Mouse (Mus musculus) neural tube, embryonic 12.5 days (tissue): ENCODE measurements around the gene Mfsd9. TPM values are rescaled to one million over a fixed set of nuclear protein-coding genes. Genes with fewer than 3 reads are reported as not detected.

Experiments
- ATAC-seq: fragments of 200-750 bp; cut with Nextera tagmentation; 2 replicates; pipeline ENCODE4 v1.8.0; 2017; ENCODE audit warnings: low read depth, mild to moderate bottlenecking, moderate TSS enrichment, moderate library complexity; ENCODE audit not compliant: low FRiP score
- H3K27ac ChIP-seq: fragments of 300-500 bp; sonication (generic); 2 replicates; pipeline ENCODE4 v1.5.1; 2016
- H3K27me3 ChIP-seq: fragments of 300-500 bp; sonication (generic); replicated peaks from 2 replicates; pipeline ENCODE4 v1.6.1; 2016; ENCODE audit warnings: mild to moderate bottlenecking
- H3K36me3 ChIP-seq: fragments of 300-500 bp; sonication (generic); 2 replicates; pipeline ENCODE4 v1.6.1; 2016; ENCODE audit warnings: mild to moderate bottlenecking
- H3K4me1 ChIP-seq: fragments of 300-500 bp; sonication (generic); 2 replicates; pipeline ENCODE4 v1.6.1; 2016
- H3K4me2 ChIP-seq: fragments of 300-500 bp; sonication (generic); replicated peaks from 2 replicates; pipeline ENCODE4 v1.6.1; 2016; ENCODE audit warnings: mild to moderate bottlenecking
- H3K4me3 ChIP-seq: fragments of 300-500 bp; sonication (generic); 2 replicates; pipeline ENCODE4 v1.5.1; 2016
- H3K9ac ChIP-seq: fragments of 300-500 bp; sonication (generic); 2 replicates; pipeline ENCODE4 v1.6.1; 2016; ENCODE audit warnings: mild to moderate bottlenecking
- H3K9me3 ChIP-seq: fragments of 300-500 bp; sonication (generic); 2 replicates; pipeline ENCODE4 v1.6.1; 2016; ENCODE audit warnings: mild to moderate bottlenecking
- WGBS: fragments of 180-500 bp; shearing (Covaris S2); methylation state at CpG from one replicate; pipeline ENCODE4 v1.1.7; 2016; 5-methylcytosine and 5-hydroxymethylcytosine counted together
- polyA plus RNA-seq: library from polyadenylated mRNA; unstranded; fragments of >200 nt; fragmentation: Nextera tagmentation; extraction: Ambion mirVana; gene quantifications from 2 replicates; pipeline ENCODE4 v1.2.1, GENCODE M21; 2016

Gene Mfsd9
- 4.9 and 5.7 TPM in 2 replicates for polyA plus RNA-seq

GRCm38 (mm10) chr1:40790324-40791141 lies at the start of gene Mfsd9:
Mfsd9 (minus strand) TSS chr1:40790687.
- H3K4me3 ChIP-seq, result peak within 1 kb of the TSS; percentile 65
- no peaks in the 10 kb centered on the region for H3K36me3 ChIP-seq
- 7% methylated on average over 38 of the region's 38 CpGs for WGBS
- H3K27me3 ChIP-seq, result no peaks in the 10 kb centered on the region
- no peak within 1 kb of the TSS for H3K27ac ChIP-seq
- H3K9ac ChIP-seq, result 0 out of 2 replicates have a peak within 1 kb of the TSS, but pooled peaks have one; percentile 38
- peaks cover 9% of the 10 kb centered on the region; the same call in 1 of the 2 replicates for H3K4me1 ChIP-seq
- H3K4me2 ChIP-seq, result peak within 1 kb of the TSS; percentile 76
- ATAC-seq, result peak; percentile 96
- H3K9me3 ChIP-seq, result no peaks in the 10 kb centered on the region

DNA sequence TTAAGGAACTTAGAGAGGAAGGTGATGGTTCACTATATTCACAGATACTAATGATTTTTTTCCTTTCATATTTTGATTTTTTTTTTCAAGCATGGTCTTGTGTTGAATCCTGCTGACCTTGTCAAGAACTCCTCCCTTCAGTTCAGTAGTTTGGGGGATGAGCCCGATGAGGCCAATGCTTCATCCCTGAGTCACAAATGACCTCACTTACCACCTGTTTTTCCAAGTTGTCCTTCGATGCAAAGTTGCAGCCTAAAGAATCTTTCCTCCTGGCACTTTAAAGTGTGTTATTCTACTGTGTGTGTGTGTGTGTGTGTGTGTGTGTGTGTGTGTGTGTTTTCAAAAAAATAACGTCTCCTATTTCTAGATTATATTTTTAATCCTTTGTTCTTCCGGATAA lies 45.0 kb upstream of the Mfsd9 start:
- no peak overlapping the region for H3K9ac ChIP-seq
- no peak for ATAC-seq
- 86% methylated on average over 4 of the region's 4 CpGs for WGBS
- no peak overlapping the region for H3K4me2 ChIP-seq
- H3K4me1 ChIP-seq, result no peaks in the 10 kb centered on the region
- no peaks in the 10 kb centered on the region for H3K9me3 ChIP-seq
- no peaks in the 10 kb centered on the region for H3K36me3 ChIP-seq
- no peak overlapping the region for H3K4me3 ChIP-seq
- no peak overlapping the region for H3K27ac ChIP-seq
- H3K27me3 ChIP-seq, result no peaks in the 10 kb centered on the region

DNA sequence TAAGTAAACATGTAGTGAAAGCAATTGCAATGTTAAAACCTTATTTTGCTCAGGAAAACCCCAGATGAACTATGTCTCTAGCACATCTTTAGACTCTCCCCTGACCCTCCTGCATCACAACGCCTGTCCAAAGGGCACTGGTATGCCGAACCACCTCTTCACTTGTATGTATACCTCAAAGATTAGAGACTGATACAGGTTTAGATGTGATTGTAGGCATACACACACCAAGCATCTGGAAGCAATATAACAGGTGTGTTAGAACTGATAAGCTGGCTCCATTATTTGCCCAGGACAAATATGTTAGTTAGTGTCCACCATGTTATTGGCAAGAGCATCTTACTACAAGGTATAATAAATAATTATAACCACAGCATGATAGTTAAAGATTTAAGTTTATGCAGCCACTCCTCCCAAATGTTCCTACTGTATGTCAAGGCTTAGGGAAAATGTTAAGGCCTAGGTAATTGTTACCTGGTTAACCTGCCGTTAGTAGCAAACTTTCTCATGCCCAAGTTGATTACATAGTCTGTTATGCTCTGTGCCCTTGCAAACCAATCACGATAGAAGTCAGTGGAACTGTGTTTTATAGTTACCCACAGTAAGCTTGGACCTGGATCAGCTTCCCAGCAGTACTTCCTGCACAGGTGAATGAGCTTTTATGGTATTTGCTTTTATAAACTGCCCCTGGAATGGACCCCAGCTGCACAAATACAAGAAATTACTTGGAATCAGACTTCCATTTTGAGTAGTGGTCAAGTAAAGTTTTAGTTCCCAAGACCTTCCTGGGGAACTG lies 40.4 kb upstream of the Mfsd9 start:
- WGBS, result 89% methylated on average over 4 of the region's 4 CpGs
- H3K27me3 ChIP-seq, result no peaks in the 10 kb centered on the region
- H3K4me3 ChIP-seq, result no peak overlapping the region

GRCm38 (mm10) chr1:40829213-40829914 lies 38.9 kb upstream of the Mfsd9 start:
- Histone ChIP-seq H3K9ac (no peak overlapping the region), H3K27ac (no peak overlapping the region), H3K27me3 (no peaks in the 10 kb centered on the region), H3K36me3 (no peaks in the 10 kb centered on the region), H3K9me3 (no peaks in the 10 kb centered on the region), H3K4me3 (no peak overlapping the region), H3K4me1 (no peaks in the 10 kb centered on the region), H3K4me2 (no peak overlapping the region)
- 73% methylated on average over 10 of the region's 10 CpGs for WGBS
- no peak for ATAC-seq

More for the DNA sequence above, 40.4 kb upstream of the Mfsd9 start:
- no peak overlapping the region for H3K9ac ChIP-seq
- H3K4me2 ChIP-seq, result no peak overlapping the region
- no peak for ATAC-seq
- no peaks in the 10 kb centered on the region for H3K9me3 ChIP-seq
- no peak overlapping the region for H3K27ac ChIP-seq
- H3K36me3 ChIP-seq, result no peaks in the 10 kb centered on the region
- no peaks in the 10 kb centered on the region for H3K4me1 ChIP-seq

GRCm38 (mm10) chr1:40825826-40826225 lies 35.3 kb upstream of the Mfsd9 start:
- no peak for ATAC-seq
- no peaks in the 10 kb centered on the region for H3K27me3 ChIP-seq
- H3K4me3 ChIP-seq, result no peak overlapping the region
- no peak overlapping the region for H3K9ac ChIP-seq
- H3K4me2 ChIP-seq, result no peak overlapping the region
- no peaks in the 10 kb centered on the region for H3K9me3 ChIP-seq
- no peak overlapping the region for H3K27ac ChIP-seq
- 81% methylated on average over 7 of the region's 7 CpGs for WGBS
- no peaks in the 10 kb centered on the region for H3K36me3 ChIP-seq
- no peaks in the 10 kb centered on the region for H3K4me1 ChIP-seq

- no peak overlapping the region for H3K27ac ChIP-seq
- no peak overlapping the region for H3K4me3 ChIP-seq
- no peak overlapping the region for H3K9ac ChIP-seq
- H3K4me1 ChIP-seq, result no peaks in the 10 kb centered on the region
- no peaks in the 10 kb centered on the region for H3K36me3 ChIP-seq
- no peaks in the 10 kb centered on the region for H3K9me3 ChIP-seq
- no peaks in the 10 kb centered on the region for H3K27me3 ChIP-seq
- ATAC-seq, result no peak
- no peak overlapping the region for H3K4me2 ChIP-seq
- 78% methylated on average over 8 of the region's 8 CpGs for WGBS
These were observed 34.4 kb upstream of the Mfsd9 start for GRCm38 (mm10) chr1:40824936-40825335.

- WGBS, result 73% methylated on average over 4 of the region's 4 CpGs
- H3K36me3 ChIP-seq, result no peaks in the 10 kb centered on the region
- H3K4me3 ChIP-seq, result no peak overlapping the region
- H3K4me1 ChIP-seq, result no peaks in the 10 kb centered on the region
- no peak overlapping the region for H3K27ac ChIP-seq
- H3K9me3 ChIP-seq, result no peaks in the 10 kb centered on the region
- H3K4me2 ChIP-seq, result no peak overlapping the region
- ATAC-seq, result no peak
- H3K9ac ChIP-seq, result no peak overlapping the region
- no peaks in the 10 kb centered on the region for H3K27me3 ChIP-seq
These were observed 34.0 kb upstream of the Mfsd9 start for GRCm38 (mm10) chr1:40824517-40824916.

DNA sequence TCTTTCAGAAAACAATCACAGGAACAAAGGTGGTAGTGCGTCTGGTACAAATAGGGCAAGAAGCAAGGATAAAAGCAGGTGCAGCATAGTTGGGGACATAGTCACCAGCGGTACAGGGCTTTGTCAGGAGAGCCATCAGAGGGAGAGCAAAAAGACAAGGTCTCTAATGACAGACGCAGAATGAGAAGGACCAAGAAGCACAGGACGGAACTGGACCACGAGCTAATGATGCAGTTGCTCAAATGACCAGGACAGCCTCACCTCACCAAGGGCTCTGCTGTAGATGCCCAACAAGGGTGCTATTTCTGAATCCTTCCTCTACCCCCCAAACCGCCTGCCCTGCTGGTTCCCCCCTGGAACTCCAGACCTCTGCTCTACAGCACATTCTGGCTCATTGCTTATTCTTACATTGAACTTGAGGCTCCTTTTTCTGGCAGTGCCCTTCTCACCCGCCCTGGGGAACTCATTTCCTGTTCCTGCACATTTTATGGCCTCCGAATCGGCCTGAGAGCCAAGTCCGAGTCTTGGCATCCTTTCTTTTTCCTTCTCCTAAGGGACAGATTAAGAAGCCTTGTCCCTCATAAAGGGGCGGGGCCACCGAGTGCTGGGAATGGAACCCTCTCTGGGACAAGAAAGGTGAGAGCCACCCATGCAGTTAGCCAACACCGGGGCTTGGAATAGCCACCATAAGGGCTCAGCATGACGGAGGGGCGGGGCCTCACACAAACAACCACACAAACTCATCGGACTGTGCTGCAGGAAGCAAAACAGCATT lies 24.8 kb upstream of the Mfsd9 start:
- Histone ChIP-seq H3K27me3 (no peaks in the 10 kb centered on the region), H3K9me3 (no peaks in the 10 kb centered on the region), H3K9ac (no peak overlapping the region), H3K27ac (no peak overlapping the region), H3K4me1 (no peaks in the 10 kb centered on the region), H3K36me3 (no peaks in the 10 kb centered on the region), H3K4me3 (no peak overlapping the region), H3K4me2 (no peak overlapping the region)
- WGBS, result 54% methylated on average over 16 of the region's 16 CpGs
- ATAC-seq, result no peak

DNA sequence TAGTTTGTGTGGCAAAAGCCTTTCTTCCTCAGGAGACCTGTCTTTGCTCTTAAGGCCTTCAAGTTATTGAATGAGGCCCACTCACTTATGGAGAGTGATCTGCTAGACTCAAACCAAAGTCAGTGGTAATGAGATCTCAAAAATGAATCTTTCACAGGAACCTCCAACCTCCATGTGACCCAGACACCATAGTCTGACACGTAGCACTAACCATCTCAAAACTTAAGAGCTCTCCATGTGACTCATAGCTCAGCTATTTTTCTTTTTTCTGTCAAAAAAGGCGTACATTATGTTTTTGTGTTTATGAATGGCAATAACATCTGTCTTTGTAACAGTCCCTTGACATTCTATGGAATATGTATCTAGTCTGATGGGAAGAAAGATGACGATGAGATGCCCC lies 18.2 kb upstream of the Mfsd9 start:
- H3K4me1 ChIP-seq, result no peaks in the 10 kb centered on the region
- no peak overlapping the region for H3K27ac ChIP-seq
- H3K9ac ChIP-seq, result no peak overlapping the region
- H3K4me2 ChIP-seq, result no peak overlapping the region
- H3K36me3 ChIP-seq, result no peaks in the 10 kb centered on the region
- no peak overlapping the region for H3K4me3 ChIP-seq
- no peak for ATAC-seq
- H3K9me3 ChIP-seq, result no peaks in the 10 kb centered on the region
- WGBS, result 80% methylated on average over 3 of the region's 3 CpGs
- no peaks in the 10 kb centered on the region for H3K27me3 ChIP-seq

- H3K9ac ChIP-seq, result no peak overlapping the region
- no peaks in the 10 kb centered on the region for H3K4me1 ChIP-seq
- no peak overlapping the region for H3K27ac ChIP-seq
- ATAC-seq, result no peak
- 87% methylated on average over 11 of the region's 11 CpGs for WGBS
- no peak overlapping the region for H3K4me2 ChIP-seq
- H3K9me3 ChIP-seq, result no peaks in the 10 kb centered on the region
- no peaks in the 10 kb centered on the region for H3K27me3 ChIP-seq
- H3K4me3 ChIP-seq, result no peak overlapping the region
- no peaks in the 10 kb centered on the region for H3K36me3 ChIP-seq
These were observed 15.4 kb upstream of the Mfsd9 start for GRCm38 (mm10) chr1:40805891-40806290.

DNA sequence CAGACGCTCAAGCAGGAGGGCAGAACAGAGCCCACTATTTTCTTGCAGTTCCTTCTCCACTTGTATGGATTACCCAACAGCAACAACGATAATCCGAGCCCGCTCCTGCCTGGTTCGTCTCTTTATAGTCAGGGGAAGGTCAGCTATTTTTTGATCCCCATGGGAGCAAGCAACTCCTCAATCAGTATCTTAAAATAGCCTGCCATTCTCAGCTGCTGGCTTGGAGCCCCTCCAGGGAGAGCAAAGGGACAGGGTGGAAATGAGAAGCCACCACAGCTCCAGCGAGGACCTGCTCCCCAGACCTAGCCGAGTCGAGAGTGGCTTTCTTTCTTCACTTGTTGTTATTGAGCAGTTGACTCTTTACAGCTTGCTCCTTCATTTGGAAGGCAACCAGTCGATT lies 14.9 kb upstream of the Mfsd9 start, which contains the start of gene Tmem182:
Gene Tmem182 (plus strand): TSS at position 251 of the 400 bp plus-strand sequence.
- Histone ChIP-seq H3K36me3 (no peaks in the 10 kb centered on the region), H3K9me3 (no peaks in the 10 kb centered on the region)
- WGBS, result 81% methylated on average over 9 of the region's 9 CpGs

More for the DNA sequence above, 14.9 kb upstream of the Mfsd9 start, which contains the start of gene Tmem182:
- H3K27ac ChIP-seq, result no peak within 1 kb of the TSS
- H3K9ac ChIP-seq, result no peak within 1 kb of the TSS
- H3K4me2 ChIP-seq, result no peak within 1 kb of the TSS
- no peaks in the 10 kb centered on the region for H3K4me1 ChIP-seq
- no peak for ATAC-seq
- no peak within 1 kb of the TSS for H3K4me3 ChIP-seq
- H3K27me3 ChIP-seq, result no peaks in the 10 kb centered on the region
